Comparison of ENCODE assay signal across 21 mouse cellular contexts in genomic region chr2:11291570-11292405, GRCm38 (mm10).
"Had no signal": no experiment of that assay in that cellular context is flagged by ENCODE, and none has a peak within 500 bp of the region (broad histone marks: within the 10 kb centered on the region; RNA-seq: fewer than 3 reads in every experiment).

No protein-coding gene starts in this region.

- H3K4me3 ChIP-seq: midbrain, embryonic 10.5 days; midbrain, embryonic 12.5 days; myocyte; neural tube, embryonic 13.5 days; neural tube, embryonic 15.5 days; stomach, embryonic 15.5 days had no signal

- ATAC-seq: midbrain, embryonic 16.5 days had no signal

- H3K27ac ChIP-seq: midbrain, embryonic 10.5 days; midbrain, embryonic 12.5 days; neural tube, embryonic 13.5 days; neural tube, embryonic 15.5 days; stomach, embryonic 15.5 days; stomach, postnatal 0 days had no signal

- DNase-seq: lung, adult 18-20 months; lung, embryonic 14.5 days; lung, postnatal 10 days; lung, postnatal 4 days; midbrain, embryonic 14.5 days; retina, postnatal 1 day; right cerebral cortex, adult 18-20 months; right cerebral cortex, postnatal 25 days; right cerebral cortex, postnatal 4 days; spleen, adult 18-20 months; thymus, adult 2 months; thymus, postnatal 25 days; thymus, postnatal 4 days had no signal

- H3K27me3 ChIP-seq: midbrain, embryonic 12.5 days; neural tube, embryonic 13.5 days; neural tube, embryonic 15.5 days; stomach, embryonic 15.5 days had no signal

- H3K4me2 ChIP-seq: lung, embryonic 14.5 days; midbrain, embryonic 12.5 days; neural tube, embryonic 13.5 days; neural tube, embryonic 15.5 days; stomach, embryonic 15.5 days had no signal

- H3K9ac ChIP-seq: lung, embryonic 14.5 days; midbrain, embryonic 12.5 days; neural tube, embryonic 13.5 days; neural tube, embryonic 15.5 days; stomach, embryonic 15.5 days had no signal

- H3K4me1 ChIP-seq: midbrain, embryonic 10.5 days; midbrain, embryonic 12.5 days; stomach, embryonic 15.5 days had no signal

- H3K9me3 ChIP-seq: midbrain, embryonic 10.5 days; midbrain, embryonic 12.5 days; neural tube, embryonic 13.5 days; neural tube, embryonic 15.5 days; stomach, embryonic 15.5 days had no signal

- H3K36me3 ChIP-seq: midbrain, embryonic 10.5 days; midbrain, embryonic 12.5 days; neural tube, embryonic 13.5 days; neural tube, embryonic 15.5 days; stomach, embryonic 15.5 days had no signal
